Mouse (Mus musculus) adrenal gland, adult 8-10 months (tissue): ENCODE data around the gene Limk1. TPM values are rescaled to one million over a fixed set of nuclear protein-coding genes. Genes with fewer than 3 reads are reported as not detected.

ENCODE experiments used
- DNase-seq: peaks from one replicate; pipeline ENCODE4 v3.0.0; 2022
- total RNA-seq, 4 experiments: library from RNA; stranded (reverse); gene quantifications; 2 replicates each; pipeline ENCODE4 v1.2.4; 2022

Gene Limk1
- total RNA-seq, 4 experiments from 2014 or later: 22.4 to 25.4 (median 23.7) TPM

- no peak for DNase-seq
Measured at GRCm38 (mm10) chr5:134622069-134622468, 66.3 kb downstream of the Limk1 start.

- no peak for DNase-seq
Measured at GRCm38 (mm10) chr5:134621099-134621640, 67.2 kb downstream of the Limk1 start.

DNA sequence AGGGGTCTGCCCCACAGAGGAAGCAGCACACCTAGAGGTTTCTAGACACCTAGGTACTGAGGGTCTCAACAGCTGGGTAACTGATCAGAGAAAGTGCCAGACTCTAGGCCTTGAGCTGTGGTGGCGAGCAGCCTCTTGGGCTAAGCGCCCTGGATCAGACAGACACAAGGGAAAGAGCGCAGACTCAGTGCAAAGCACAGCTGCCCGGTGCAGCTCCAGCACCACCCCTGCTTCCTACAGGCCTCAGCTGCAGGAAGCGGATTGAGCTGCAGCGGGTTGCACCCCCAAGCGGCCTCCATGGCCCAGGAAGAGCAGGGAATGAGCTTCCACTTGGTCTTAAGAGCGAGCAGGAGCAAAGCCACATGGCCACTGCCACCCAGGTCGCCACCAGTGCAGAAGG is 67.9 kb downstream of the Limk1 start:
- no peak for DNase-seq

- DNase-seq: peak; percentile 60
Measured at GRCm38 (mm10) chr5:134617071-134617470, 71.3 kb downstream of the Limk1 start.

DNA sequence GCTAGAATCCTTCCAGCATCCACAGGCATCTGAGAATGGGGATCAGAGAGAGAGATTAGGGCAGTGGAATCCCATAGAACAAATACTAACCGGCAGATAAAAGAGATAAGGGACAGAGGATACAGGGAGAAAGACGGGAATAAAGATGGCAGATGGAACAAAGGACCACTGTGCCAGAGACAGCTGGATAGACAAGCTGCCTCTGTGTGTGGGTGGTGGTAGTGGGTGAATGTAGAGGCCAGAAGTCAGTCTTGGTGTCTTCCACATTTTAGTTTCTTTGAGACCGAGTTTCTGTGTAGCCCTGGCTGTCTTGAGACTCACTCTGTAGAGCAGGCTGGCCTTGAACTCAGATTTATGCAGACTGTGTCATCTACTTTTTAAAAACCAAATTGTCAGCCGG is 72.6 kb downstream of the Limk1 start:
- DNase-seq: no peak

DNA sequence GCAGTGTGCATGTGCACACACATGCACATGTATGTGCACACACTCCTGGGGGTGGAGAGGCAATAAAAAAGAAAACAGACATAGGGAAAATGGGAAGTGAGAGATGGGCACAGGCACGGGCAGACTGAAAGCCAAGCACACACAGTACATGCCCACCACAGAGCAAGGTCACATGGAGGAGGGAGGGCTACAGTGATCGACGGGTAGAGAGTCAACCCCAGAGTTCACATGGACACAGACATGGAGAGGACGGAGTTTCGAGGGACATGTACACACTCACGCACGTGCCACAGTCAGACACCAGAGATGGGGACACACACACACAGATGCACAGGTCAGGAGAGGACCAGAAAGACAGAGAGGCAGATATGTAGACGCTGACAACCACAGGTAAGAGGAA is 73.0 kb downstream of the Limk1 start:
- DNase-seq: no peak

GRCm38 (mm10) chr5:134614802-134615201 is 73.6 kb downstream of the Limk1 start, which contains the start of gene Lat2:
TSS of gene Lat2 (minus strand) at chr5:134615025.
- DNase-seq: no peak

GRCm38 (mm10) chr5:134614296-134614695 is 74.1 kb downstream of the Limk1 start:
- DNase-seq: no peak

DNA sequence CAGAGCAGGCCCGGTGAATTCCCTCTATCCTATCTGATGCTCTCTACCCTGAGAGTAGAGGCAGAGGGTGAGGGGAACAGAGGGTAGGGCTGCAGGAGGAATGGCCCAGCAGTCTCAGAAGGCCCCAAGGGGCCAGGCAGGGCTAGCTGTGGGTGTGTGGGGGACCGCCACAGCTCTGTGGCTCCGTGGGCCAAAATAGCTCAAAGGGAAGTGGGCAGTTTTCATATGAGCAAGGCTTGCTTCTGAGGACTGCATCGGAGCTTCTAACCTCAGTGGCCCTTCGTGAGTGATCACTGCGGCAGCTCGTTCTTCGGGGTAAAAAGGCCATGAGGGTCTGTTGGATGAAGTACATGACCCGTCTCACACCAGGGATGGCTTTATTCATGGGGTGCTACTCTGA is 74.7 kb downstream of the Limk1 start:
- DNase-seq: no peak

- no peak for DNase-seq
Measured at GRCm38 (mm10) chr5:134611810-134612521, 76.4 kb downstream of the Limk1 start.

DNA sequence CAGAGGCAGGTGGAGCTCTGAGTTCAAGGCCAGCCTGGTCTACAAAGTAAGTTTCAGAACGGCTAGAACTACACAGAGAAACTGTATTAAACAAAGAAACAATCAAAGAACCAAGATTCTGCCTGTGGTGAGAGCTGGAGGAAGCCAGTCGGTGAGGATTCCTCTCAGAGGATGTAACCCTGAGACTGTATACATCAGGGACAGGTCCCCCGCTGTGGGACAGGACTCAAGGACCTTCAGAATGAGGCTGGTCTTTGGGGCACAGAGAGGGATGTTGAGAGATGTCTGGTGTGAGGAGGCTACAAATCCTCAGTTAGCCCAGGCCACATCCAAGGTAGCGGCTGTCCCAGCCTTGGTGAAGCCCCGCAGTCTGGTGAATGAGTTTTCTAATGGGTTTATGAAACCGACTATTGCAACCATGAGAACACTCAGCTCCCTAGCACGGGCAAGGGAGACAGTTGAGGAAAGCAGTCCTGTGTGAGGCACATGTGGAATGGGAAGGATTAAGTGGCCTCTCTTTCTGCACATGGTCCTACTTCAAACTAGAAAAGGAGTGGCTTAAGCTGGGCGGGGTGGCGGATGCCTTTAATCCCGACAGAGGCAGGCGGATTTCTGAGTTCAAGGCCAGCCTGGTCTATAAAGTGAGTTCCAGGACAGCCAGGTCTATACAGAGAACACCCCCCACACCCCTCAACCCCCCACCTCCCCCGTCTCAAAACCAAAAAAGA is 78.3 kb downstream of the Limk1 start:
- DNase-seq: no peak

DNA sequence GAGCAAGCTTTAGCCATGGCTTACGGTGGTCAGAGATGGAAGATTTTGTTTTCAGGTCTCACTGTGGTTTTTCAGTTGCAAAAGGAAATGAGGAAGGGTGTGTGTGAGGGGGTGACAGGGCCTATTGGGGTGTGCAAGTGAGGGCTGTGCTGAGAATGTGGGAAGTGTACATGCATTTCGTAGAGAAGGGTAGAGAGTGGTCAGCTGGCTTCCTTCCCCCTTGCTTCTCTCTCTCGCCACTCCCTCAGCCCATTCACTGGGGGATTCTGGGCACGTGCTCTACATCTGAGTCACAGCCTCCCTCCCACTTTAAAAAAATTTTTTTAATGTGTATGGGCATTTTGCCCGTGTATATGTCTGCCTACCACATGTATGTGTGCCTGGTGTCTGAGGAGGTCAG is 81.3 kb downstream of the Limk1 start:
- no peak for DNase-seq

GRCm38 (mm10) chr5:134606314-134606713 is 82.1 kb downstream of the Limk1 start:
- no peak for DNase-seq

Other genes starting within 250 kb of the Limk1 start
- 10 to 100 TPM; 46.0 to 93.0 (median 63.1) TPM for gene Gtf2ird1, start 231.9 kb downstream of the Limk1 start, total RNA-seq
- gene Clip2, start 136.2 kb downstream of the Limk1 start, total RNA-seq: 10 to 100 TPM; 18.8 to 28.2 (median 22.9) TPM
- not detected for gene Syna, start 128.4 kb downstream of the Limk1 start, total RNA-seq
- gene Rfc2, start 107.2 kb downstream of the Limk1 start, total RNA-seq: 10 to 100 TPM; 39.8 to 56.8 (median 46.2) TPM
- gene Lat2, start 73.6 kb downstream of the Limk1 start, total RNA-seq: 10 to 100 TPM in 2 of 4 experiments, 1 to 10 TPM in 2; 4.8 to 11.3 (median 8.0) TPM
- 100 to 1,000 TPM; 241 to 258 (median 257) TPM for gene Eif4h, start 49.1 kb downstream of the Limk1 start, total RNA-seq
- 10 to 100 TPM in 2 of 4 experiments, 1 to 10 TPM in 2; 6.8 to 12.7 (median 9.7) TPM for gene Eln, start 58.7 kb upstream of the Limk1 start, total RNA-seq
- gene Tmem270, start 218.1 kb upstream of the Limk1 start, total RNA-seq: not detected
- gene Cldn13, start 226.9 kb upstream of the Limk1 start, total RNA-seq: not detected
- 10 to 100 TPM; 22.1 to 55.7 (median 44.6) TPM for gene Mettl27, start 243.8 kb upstream of the Limk1 start, total RNA-seq